In the genomic region with DNA sequence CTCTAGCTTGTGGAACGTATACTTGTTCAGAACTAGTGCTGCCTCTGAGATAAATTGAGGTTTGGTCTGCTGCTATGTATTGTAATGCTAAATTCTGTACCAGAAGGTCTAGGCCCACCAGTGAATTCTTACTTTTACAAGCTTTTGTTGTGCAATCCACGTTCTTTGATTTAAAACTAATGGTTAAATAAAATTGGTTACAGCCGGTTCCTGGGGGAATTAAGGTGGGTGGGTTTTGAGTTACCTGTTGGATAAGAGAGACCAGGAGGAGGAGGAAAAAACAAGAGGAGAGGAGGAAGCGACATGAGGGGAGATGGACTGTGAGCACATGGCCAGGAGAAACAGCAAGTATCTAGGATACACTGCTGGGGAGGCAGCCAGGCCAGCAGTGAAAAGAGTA, we compare ENCODE assay signal across 23 mouse cellular contexts. TPM values are rescaled to one million over a fixed set of nuclear protein-coding genes. Genes with fewer than 3 reads are reported as not detected.
A peak's percentile ranks its signal among the peaks of the same experiment; 100 is the strongest.
DNase-seq lines count a peak whose midpoint lies in the region; ATAC-seq and TF ChIP-seq lines count a peak whose summit lies in the region.
"Had no signal": no experiment of that assay in that cellular context is flagged by ENCODE, and none has a peak within 500 bp of the region (broad histone marks: within the 10 kb centered on the region; RNA-seq: fewer than 3 reads in every experiment).

No protein-coding gene starts in this region.

- no peak for TF ChIP-seq POLR2A in ES-Bruce4 (IDR thresholded peaks at IDR 0.05; ENCODE audit: insufficient read depth, low read length)

- in situ Hi-C loops in ES-E14 (cut with MboI; ENCODE audit: low sequenced_read_pairs in 2 of 2, unreplicated experiment in 2 of 2): no loop called here

- ATAC-seq in hindbrain, embryonic 16.5 days: 0 out of 2 replicates have a peak, but pooled peaks have one; percentile 11
- ATAC-seq in hindbrain, postnatal 0 days: no peak
- ATAC-seq in granulocyte monocyte progenitor cell, adult 5-6 weeks (replicated peaks; ENCODE audit: poor library complexity, severe bottlenecking): no peak
- ATAC-seq: CD4-positive, CD25-positive, alpha-beta regulatory T cell, adult 4 months; forebrain, embryonic 13.5 days; forebrain, embryonic 15.5 days; forebrain, postnatal 0 days had no signal

- TF ChIP-seq CTCF in hindbrain, postnatal 0 days (IDR thresholded peaks at IDR 0.05; ENCODE audit: low read depth): no peak
- no peak for TF ChIP-seq CTCF in ES-Bruce4 (IDR thresholded peaks at IDR 0.05; ENCODE audit: low read depth, low read length)

- no peak overlapping the region for H3K4me2 ChIP-seq in hindbrain, embryonic 16.5 days (ENCODE audit: low read length)
- no peak overlapping the region for H3K4me2 ChIP-seq in hindbrain, postnatal 0 days (ENCODE audit: low read depth, low read length)
- H3K4me2 ChIP-seq: embryonic facial prominence, embryonic 12.5 days; forebrain, embryonic 13.5 days; forebrain, embryonic 15.5 days had no signal

- no peaks in the 10 kb centered on the region for H3K27me3 ChIP-seq in hindbrain, embryonic 16.5 days (replicated peaks; ENCODE audit: control insufficient read depth, insufficient read depth, low read length)
- H3K27me3 ChIP-seq in hindbrain, postnatal 0 days (ENCODE audit: insufficient read depth, low read length): no peaks in the 10 kb centered on the region
- H3K27me3 ChIP-seq in ES-Bruce4 (ENCODE audit: control insufficient read depth, insufficient read depth, low read length, poor library complexity, severe bottlenecking): no peaks in the 10 kb centered on the region
- H3K27me3 ChIP-seq: CH12.LX; embryonic facial prominence, embryonic 12.5 days; forebrain, embryonic 13.5 days; forebrain, embryonic 15.5 days had no signal

- DNase-seq in hindbrain, postnatal 0 days (ENCODE audit: low spot score): no peak
- no peak for DNase-seq in ES-E14 (ENCODE audit: low read depth, low spot score)
- peak; percentile 44 for DNase-seq in ZHBTc4 (ENCODE audit: low read depth, low spot score)
- no peak for DNase-seq in natural killer cell, adult 2 months (ENCODE audit: low spot score in 2 of 2)
- DNase-seq: adrenal gland, adult 2 months; adrenal gland, postnatal 14 days; adrenal gland, postnatal 36 days; B cell, adult 2 months; cerebellum, adult 11-12 months; cerebellum, adult 2 months; cerebellum, adult 9-10 months; cerebellum, postnatal 10 days; cerebellum, postnatal 25 days; forebrain, postnatal 0 days had no signal

- no peak overlapping the region for H3K9ac ChIP-seq in hindbrain, embryonic 16.5 days (ENCODE audit: low read depth, low read length)
- no peak overlapping the region for H3K9ac ChIP-seq in hindbrain, postnatal 0 days (replicated peaks; ENCODE audit: low read length)
- H3K9ac ChIP-seq in ES-Bruce4 (ENCODE audit: low read depth, poor library complexity, severe bottlenecking): no peak overlapping the region
- H3K9ac ChIP-seq in ES-E14 (ENCODE audit: insufficient read depth, low read depth, low read length, poor library complexity, severe bottlenecking): no peak overlapping the region
- H3K9ac ChIP-seq: embryonic facial prominence, embryonic 12.5 days; forebrain, embryonic 13.5 days; forebrain, embryonic 15.5 days; forebrain, postnatal 0 days had no signal

- no peak for TF ChIP-seq EP300 in ES-Bruce4 (IDR thresholded peaks at IDR 0.05; ENCODE audit: insufficient read depth, low read depth, low read length)

- WGBS in hindbrain, embryonic 16.5 days: 71% methylated on average over 4 of the region's 4 CpGs
- WGBS in hindbrain, postnatal 0 days: 70% methylated on average over 4 of the region's 4 CpGs

- H3K4me3 ChIP-seq in hindbrain, embryonic 16.5 days (ENCODE audit: low read length): no peak overlapping the region
- no peak overlapping the region for H3K4me3 ChIP-seq in hindbrain, postnatal 0 days (ENCODE audit: low read length)
- H3K4me3 ChIP-seq in ES-Bruce4 (ENCODE audit: low read depth, low read length) (no peak overlapping the region), ES-E14 (ENCODE audit: insufficient read depth in 1 of 2, low read depth in 1 of 2, low read length in 2 of 2, poor library complexity in 1 of 2, severe bottlenecking in 1 of 2) (no peak overlapping the region)
- H3K4me3 ChIP-seq: embryonic facial prominence, embryonic 10.5 days; embryonic facial prominence, embryonic 12.5 days; forebrain, embryonic 13.5 days; forebrain, embryonic 15.5 days had no signal

- H3K27ac ChIP-seq in hindbrain, embryonic 16.5 days (ENCODE audit: low read depth, low read length): no peak overlapping the region
- H3K27ac ChIP-seq in hindbrain, postnatal 0 days: no peak overlapping the region
- H3K27ac ChIP-seq in ES-Bruce4 (ENCODE audit: insufficient read depth, low read length) (peak overlapping the region; percentile 41), ES-E14 (ENCODE audit: insufficient read depth, low read depth, low read length, poor library complexity, severe bottlenecking) (peak overlapping the region; percentile 6; the same call in 1 of the 2 replicates)
- H3K27ac ChIP-seq: embryonic facial prominence, embryonic 10.5 days; embryonic facial prominence, embryonic 12.5 days; forebrain, embryonic 13.5 days; forebrain, embryonic 15.5 days had no signal

- no peaks in the 10 kb centered on the region for H3K9me3 ChIP-seq in hindbrain, embryonic 16.5 days (ENCODE audit: control insufficient read depth, low read length)
- no peaks in the 10 kb centered on the region for H3K9me3 ChIP-seq in hindbrain, postnatal 0 days (ENCODE audit: low read length)
- H3K9me3 ChIP-seq in ES-Bruce4 (replicated peaks; ENCODE audit: control insufficient read depth, insufficient read depth, low read length, poor library complexity, severe bottlenecking) (no peaks in the 10 kb centered on the region), ES-E14 (ENCODE audit: control insufficient read depth, insufficient read depth, low read depth, low read length) (no peaks in the 10 kb centered on the region)
- H3K9me3 ChIP-seq: embryonic facial prominence, embryonic 10.5 days; embryonic facial prominence, embryonic 12.5 days; forebrain, embryonic 13.5 days; forebrain, embryonic 15.5 days had no signal

- peaks cover 14% of the 10 kb centered on the region for H3K36me3 ChIP-seq in hindbrain, embryonic 16.5 days (ENCODE audit: control insufficient read depth, insufficient read depth, low read length)
- H3K36me3 ChIP-seq in hindbrain, postnatal 0 days (ENCODE audit: insufficient read depth, low read length): peaks cover 16% of the 10 kb centered on the region
- H3K36me3 ChIP-seq in ES-Bruce4 (ENCODE audit: control insufficient read depth, insufficient read depth, low read length, poor library complexity, severe bottlenecking): peaks cover 10% of the 10 kb centered on the region
- H3K36me3 ChIP-seq in ES-E14 (ENCODE audit: control insufficient read depth, insufficient read depth, low read length, poor library complexity, severe bottlenecking): peaks cover 17% of the 10 kb centered on the region

- H3K4me1 ChIP-seq in hindbrain, embryonic 16.5 days (ENCODE audit: control insufficient read depth, insufficient read depth, low read depth, low read length): no peaks in the 10 kb centered on the region
- H3K4me1 ChIP-seq in hindbrain, postnatal 0 days (ENCODE audit: insufficient read depth, low read length): no peaks in the 10 kb centered on the region
- H3K4me1 ChIP-seq in ES-Bruce4 (ENCODE audit: control insufficient read depth, insufficient read depth, low read length) (peaks cover 8% of the 10 kb centered on the region), ES-E14 (ENCODE audit: control insufficient read depth in 2 of 2, insufficient read depth in 2 of 2, low read length in 2 of 2, poor library complexity in 1 of 2) (peaks cover 0 to 16% of the 10 kb centered on the region in 2 experiments; a peak in 3 of 4 replicates)
- H3K4me1 ChIP-seq: embryonic facial prominence, embryonic 12.5 days; forebrain, embryonic 15.5 days had no signal

TF ChIP-seq in ES-E14, 5 proteins besides CTCF, POLR2A, EP300 and RAD21:
- no peak for TF ChIP-seq MAFK (IDR thresholded peaks at IDR 0.05; ENCODE audit: insufficient read depth, low read depth, low read length)
- TF ChIP-seq ZC3H11A (IDR thresholded peaks at IDR 0.05; ENCODE audit: borderline replicate concordance, low read depth, low read length): no peak
- no peak for TF ChIP-seq ZNF384 (IDR thresholded peaks at IDR 0.05; ENCODE audit: low read depth, low read length)
- no peak for TF ChIP-seq HCFC1 (IDR thresholded peaks at IDR 0.05; ENCODE audit: borderline replicate concordance, insufficient read depth, low read length)
- no peak for TF ChIP-seq CHD2 (IDR thresholded peaks at IDR 0.05; ENCODE audit: low read depth, low read length)
TF ChIP-seq in ES-E14: peak in this region for 0.

RNA-seq across cellular contexts. Expression of a gene that starts 30.3 kb away (rescaled TPM):
- 2.5 and 2.6 TPM in 2 replicates for polyA plus RNA-seq in hindbrain, embryonic 16.5 days (2015; fragmentation: Nextera tagmentation; extraction: Ambion mirVana)
- 5.8 and 6.3 TPM in 2 replicates for total RNA-seq in hindbrain, postnatal 0 days (2014; rRNA removed)
- 3.7 and 4.4 TPM in 2 replicates for polyA plus RNA-seq in hindbrain, postnatal 0 days (2015; fragmentation: Nextera tagmentation; extraction: Ambion mirVana)
- 46.1 TPM in 2 replicates for polyA plus RNA-seq in ES-Bruce4 (2011; ENCODE audit: insufficient read depth, insufficient read length, low read depth, missing spikeins)
- total RNA-seq in ES-E14 (2012; rRNA removed): 24.3 and 36.2 TPM in 2 replicates
- not detected in 2 replicates for total RNA-seq in granulocyte monocyte progenitor cell, adult 5-6 weeks (2014; fragmentation: Nextera tagmentation)
- total RNA-seq in granulocyte monocyte progenitor cell, adult 5-6 weeks (2017): not detected in 2 replicates

Comparison
In these comparisons a context has a peak if more than half of its experiments do, and no peak if none do; other contexts are left out.
1. H3K27ac ChIP-seq: peak in ES-Bruce4 (single experiment) and ES-E14 (single experiment); none in hindbrain, embryonic 16.5 days (single experiment) and hindbrain, postnatal 0 days (single experiment).